ENCODE assay signal across 12 mouse cellular contexts in genomic region chr17:45752678-45753077, GRCm38 (mm10). TPM values are rescaled to one million over a fixed set of nuclear protein-coding genes. Genes with fewer than 3 reads are reported as not detected.
DNase-seq lines count a peak whose midpoint lies in the region; ATAC-seq and TF ChIP-seq lines count a peak whose summit lies in the region.
"Had no signal": no experiment of that assay in that cellular context is flagged by ENCODE, and none has a peak within 500 bp of the region (broad histone marks: within the 10 kb centered on the region; RNA-seq: fewer than 3 reads in every experiment).

No protein-coding gene starts in this region.

- H3K9ac ChIP-seq in lung, postnatal 0 days (replicated peaks; ENCODE audit: low read depth), result no peak overlapping the region
- no peak overlapping the region for H3K9ac ChIP-seq in forebrain, embryonic 11.5 days (ENCODE audit: low read length)
- H3K9ac ChIP-seq: liver, embryonic 14.5 days had no signal

- no peak overlapping the region for H3K4me3 ChIP-seq in lung, postnatal 0 days (ENCODE audit: low read depth, low read length)
- no peak overlapping the region for H3K4me3 ChIP-seq in cerebellum, adult 2 months (replicated peaks; ENCODE audit: insufficient read depth, low read depth, low read length)
- no peak overlapping the region for H3K4me3 ChIP-seq in forebrain, embryonic 11.5 days (ENCODE audit: low read depth, low read length)

- TF ChIP-seq POLR2A in cerebellum, adult 2 months (IDR thresholded peaks at IDR 0.05; ENCODE audit: borderline replicate concordance, insufficient read depth, low read length), result no peak

- H3K36me3 ChIP-seq in lung, postnatal 0 days (ENCODE audit: insufficient read depth, low read length), result no peaks in the 10 kb centered on the region
- no peaks in the 10 kb centered on the region for H3K36me3 ChIP-seq in forebrain, embryonic 11.5 days (ENCODE audit: control insufficient read depth, insufficient read depth, low read length)

- no peak for TF ChIP-seq EP300 in lung, postnatal 0 days (IDR thresholded peaks at IDR 0.05)

- no peak overlapping the region for H3K4me2 ChIP-seq in lung, postnatal 0 days (replicated peaks; ENCODE audit: low read depth, low read length)
- no peak overlapping the region for H3K4me2 ChIP-seq in forebrain, embryonic 11.5 days (ENCODE audit: low read depth, low read length, severe bottlenecking)

- no peak overlapping the region for H3K27ac ChIP-seq in lung, postnatal 0 days (ENCODE audit: low read length)
- H3K27ac ChIP-seq in cerebellum, adult 2 months (ENCODE audit: insufficient read depth, low read length), result no peak overlapping the region
- H3K27ac ChIP-seq in forebrain, embryonic 11.5 days (ENCODE audit: low read depth, low read length), result no peak overlapping the region
- H3K27ac ChIP-seq: liver, embryonic 14.5 days had no signal

- no peak for TF ChIP-seq CTCF in lung, postnatal 0 days (IDR thresholded peaks at IDR 0.05)
- TF ChIP-seq CTCF in cerebellum, adult 2 months (IDR thresholded peaks at IDR 0.05; ENCODE audit: borderline replicate concordance, insufficient read depth, low read depth, low read length), result no peak

- H3K9me3 ChIP-seq in lung, postnatal 0 days (ENCODE audit: low read length), result no peaks in the 10 kb centered on the region
- no peaks in the 10 kb centered on the region for H3K9me3 ChIP-seq in forebrain, embryonic 11.5 days (ENCODE audit: control insufficient read depth, low read length)

- peak; percentile 42 for DNase-seq in adrenal gland, postnatal 10 days
- DNase-seq in adrenal gland, adult 18-20 months (ENCODE audit: low spot score in 2 of 2), result no peak
- peak; percentile 46 for DNase-seq in urinary bladder, postnatal 14 days (ENCODE audit: low spot score)
- DNase-seq in urinary bladder, postnatal 10 days (ENCODE audit: low spot score), result no peak
- peak; percentile 67 for DNase-seq in lung, postnatal 0 days (ENCODE audit: low spot score)
- no peak for DNase-seq in cerebellum, adult 2 months
- DNase-seq in forebrain, embryonic 11.5 days (ENCODE audit: low spot score), result no peak
- DNase-seq in thymus, postnatal 4 days, result no peak
- DNase-seq: right cerebral cortex, postnatal 14 days had no signal

- 42% methylated on average over 11 of the region's 11 CpGs for WGBS in lung, postnatal 0 days
- 61% methylated on average over 11 of the region's 11 CpGs for WGBS in cerebellum, adult 2 months
- WGBS in forebrain, embryonic 11.5 days, result 60% methylated on average over 11 of the region's 11 CpGs

- no peaks in the 10 kb centered on the region for H3K27me3 ChIP-seq in lung, postnatal 0 days (replicated peaks; ENCODE audit: insufficient read depth, low read length)
- H3K27me3 ChIP-seq in cerebellum, adult 2 months (ENCODE audit: control insufficient read depth, insufficient read depth, low read length), result no peaks in the 10 kb centered on the region
- H3K27me3 ChIP-seq in forebrain, embryonic 11.5 days (ENCODE audit: control insufficient read depth, insufficient read depth, low read length), result no peaks in the 10 kb centered on the region

- ATAC-seq in lung, postnatal 0 days, result peak; percentile 74
- ATAC-seq in forebrain, embryonic 11.5 days (replicated peaks; ENCODE audit: low FRiP score), result no peak

- H3K4me1 ChIP-seq in lung, postnatal 0 days (ENCODE audit: insufficient read depth, low read depth, low read length), result no peaks in the 10 kb centered on the region
- peaks cover 14% of the 10 kb centered on the region for H3K4me1 ChIP-seq in cerebellum, adult 2 months (ENCODE audit: control insufficient read depth, insufficient read depth, low read length)
- H3K4me1 ChIP-seq in forebrain, embryonic 11.5 days (replicated peaks; ENCODE audit: control insufficient read depth, insufficient read depth, low read length), result no peaks in the 10 kb centered on the region

RNA-seq across cellular contexts. Expression of gene 1600014C23Rik, which starts 19.0 kb away (rescaled TPM):
- total RNA-seq in adrenal gland, postnatal 10 days (2021), result not detected
- total RNA-seq in adrenal gland, adult 18-20 months (2021), result not detected
- not detected in 2 replicates for polyA plus RNA-seq in lung, postnatal 0 days (2015; fragmentation: Nextera tagmentation; extraction: Ambion mirVana)
- 0.27 and 0.54 TPM in 2 replicates for polyA plus RNA-seq in cerebellum, adult 2 months (2012; rRNA removed)
- 0.55 and 0.99 TPM in 2 replicates for polyA plus RNA-seq in forebrain, embryonic 11.5 days (2014; fragmentation: Nextera tagmentation; extraction: Ambion mirVana)
- total RNA-seq: adrenal gland, postnatal 4 days had no signal
- polyA plus RNA-seq: intestine, embryonic 14.5 days; liver, embryonic 14.5 days had no signal

Comparison
In these comparisons a context has a peak if more than half of its experiments do, and no peak if none do; other contexts are left out.
1. DNase-seq: peak in adrenal gland, postnatal 10 days (single experiment), urinary bladder, postnatal 14 days (single experiment) and lung, postnatal 0 days (single experiment); none in adrenal gland, adult 18-20 months (0 of 2), urinary bladder, postnatal 10 days (single experiment), cerebellum, adult 2 months (0 of 2), forebrain, embryonic 11.5 days (single experiment) and thymus, postnatal 4 days (single experiment).